Mouse (Mus musculus) cerebellum, adult 9-11 months (tissue): ENCODE measurements around the gene Klhl8.
A peak's percentile ranks its signal among the peaks of the same experiment; 100 is the strongest.

ENCODE experiments used
- DNase-seq: peaks from one replicate; pipeline ENCODE4 v3.0.0; 2022

Gene Klhl8

DNA sequence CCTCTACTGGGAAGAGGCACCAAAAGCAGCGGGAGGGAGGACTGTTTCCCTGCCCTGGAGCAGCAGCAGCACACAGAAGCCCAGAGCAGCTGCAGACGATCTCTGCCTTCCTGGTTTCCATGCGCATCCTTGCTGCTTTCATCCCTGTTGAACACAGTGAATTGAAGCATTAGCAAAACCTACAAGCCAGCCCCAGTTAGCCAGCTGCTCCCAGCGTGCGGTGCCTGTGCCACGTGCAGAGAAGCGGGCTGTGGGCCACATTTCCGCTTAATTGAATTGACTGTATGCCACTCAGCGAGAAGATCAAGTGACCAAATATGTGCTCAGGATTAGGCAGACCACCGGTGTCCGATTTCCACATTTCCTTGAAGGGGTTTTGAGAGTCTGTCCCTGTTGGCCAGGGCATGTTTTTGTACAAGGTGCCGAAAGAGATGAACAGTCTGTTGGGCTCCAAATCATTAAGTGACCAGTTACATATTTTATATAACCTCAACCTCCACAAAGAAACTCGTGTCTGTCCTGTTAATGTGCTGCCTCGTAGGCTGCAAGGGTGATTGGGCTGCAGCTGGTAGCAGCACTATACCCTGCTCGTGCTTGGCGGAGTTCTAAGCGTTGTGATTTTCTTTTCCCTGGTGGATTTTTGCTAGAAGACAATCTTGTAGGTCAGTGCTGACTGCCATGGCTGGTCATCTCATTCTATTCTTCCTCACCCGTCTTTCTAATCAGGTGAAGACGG, 65.5 kb downstream of the Klhl8 start:
- peak; percentile 42 for DNase-seq

DNA sequence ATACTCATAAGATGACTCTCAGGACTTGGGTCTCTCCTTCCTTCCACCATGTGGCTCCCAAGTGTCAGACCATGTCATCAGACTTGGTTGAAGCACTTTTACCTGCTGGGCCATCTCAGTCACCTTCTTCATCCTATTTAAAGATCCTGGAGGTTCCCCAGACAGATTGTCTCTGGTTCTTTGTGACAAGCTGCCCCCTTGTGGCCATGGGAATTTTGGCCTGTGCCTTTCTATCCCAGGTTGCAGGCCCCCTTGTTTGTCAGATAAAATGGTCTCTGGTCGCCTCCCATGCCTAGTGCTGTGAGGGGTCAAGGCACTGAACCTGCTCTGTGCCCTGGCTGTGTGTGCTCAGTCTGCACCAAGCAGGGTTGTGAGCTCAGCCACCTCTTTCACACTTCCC, 67.1 kb downstream of the Klhl8 start:
- peak; percentile 31 for DNase-seq

- DNase-seq, result no peak
These were observed 71.8 kb downstream of the Klhl8 start for GRCm38 (mm10) chr5:103839265-103839626.

DNA sequence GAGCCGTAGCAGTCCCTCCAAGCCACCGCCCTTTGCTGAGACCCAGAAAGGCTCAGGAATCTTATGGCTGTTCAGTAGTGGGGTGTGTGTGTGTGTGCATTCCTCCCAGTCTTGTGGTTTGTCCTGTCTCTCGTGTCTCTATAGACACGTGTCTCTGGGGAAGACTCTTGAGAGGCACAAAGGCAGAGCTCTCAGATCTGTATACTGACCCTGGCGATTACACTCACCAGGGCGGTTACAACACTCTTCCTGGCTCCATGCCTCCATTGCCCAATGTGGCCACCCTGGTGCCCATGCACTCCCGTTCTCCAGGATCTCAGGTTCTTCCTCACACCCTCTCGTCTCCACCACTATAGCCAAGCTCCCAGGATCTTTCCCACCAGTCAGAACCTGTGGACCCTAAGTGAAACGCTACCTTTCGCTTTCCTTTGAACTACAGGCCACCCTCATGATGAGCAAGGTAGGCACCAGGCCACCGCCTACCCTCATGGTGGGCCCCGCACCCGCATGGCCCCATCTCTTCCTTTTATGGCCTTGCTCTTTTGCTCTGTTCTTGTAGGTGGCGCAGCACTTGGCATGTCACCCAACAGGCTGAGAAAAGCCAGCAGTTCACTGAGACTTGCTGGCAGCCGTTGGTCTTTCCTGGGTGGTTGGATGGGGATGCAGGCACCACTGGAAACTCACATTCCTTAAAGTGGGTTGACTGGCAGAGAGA, 72.4 kb downstream of the Klhl8 start:
- DNase-seq, result no peak

- DNase-seq, result no peak
These were observed 74.8 kb downstream of the Klhl8 start for GRCm38 (mm10) chr5:103836148-103836784.

- no peak for DNase-seq
These were observed 75.5 kb downstream of the Klhl8 start for GRCm38 (mm10) chr5:103835471-103836147.

DNA sequence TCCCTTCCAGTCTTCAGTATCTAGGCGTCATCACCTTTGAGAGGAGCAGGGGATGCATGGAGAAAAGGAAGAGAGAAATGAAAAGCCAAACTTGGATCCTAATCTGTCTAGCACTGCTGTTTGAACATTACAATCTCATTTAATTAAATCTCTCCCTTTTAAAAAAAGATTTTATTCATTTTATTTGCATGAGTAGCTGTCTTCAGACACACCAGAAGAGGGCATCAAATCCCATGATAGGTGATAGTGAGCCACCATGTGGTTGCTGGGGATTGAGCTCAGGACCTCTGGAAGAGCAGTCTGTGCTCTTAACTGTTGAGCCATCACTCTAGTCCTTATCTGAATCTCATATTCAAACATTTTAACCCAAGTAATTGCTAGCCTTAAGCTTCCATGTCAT, 80.2 kb downstream of the Klhl8 start:
- DNase-seq, result no peak

GRCm38 (mm10) chr5:103829158-103829557, 81.9 kb downstream of the Klhl8 start:
- no peak for DNase-seq

- no peak for DNase-seq
These were observed 82.3 kb downstream of the Klhl8 start for GRCm38 (mm10) chr5:103828729-103829128.

DNA sequence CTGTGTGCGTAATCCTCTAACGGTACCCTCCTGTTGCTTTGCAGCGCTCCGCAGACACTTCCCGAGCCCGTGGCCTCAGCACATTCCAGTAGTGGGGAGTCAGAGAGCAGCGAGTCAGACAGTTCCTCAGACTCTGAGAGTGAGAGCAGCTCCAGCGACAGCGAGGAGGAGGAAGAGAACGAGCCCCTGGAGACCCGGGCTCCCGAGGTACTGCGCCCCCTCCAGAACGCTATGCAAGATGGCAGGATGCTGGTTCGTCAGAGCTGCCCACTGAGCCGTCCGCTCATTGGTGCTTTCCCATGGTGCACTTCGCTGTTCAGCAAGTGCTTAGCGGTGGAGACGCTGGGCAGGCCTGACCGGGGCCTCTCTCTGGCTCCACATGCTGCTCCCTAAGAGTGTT, 82.8 kb downstream of the Klhl8 start:
- no peak for DNase-seq

GRCm38 (mm10) chr5:103822949-103823348, 88.1 kb downstream of the Klhl8 start:
- DNase-seq, result no peak

- no peak for DNase-seq
These were observed 89.4 kb downstream of the Klhl8 start for GRCm38 (mm10) chr5:103821500-103822298.

DNA sequence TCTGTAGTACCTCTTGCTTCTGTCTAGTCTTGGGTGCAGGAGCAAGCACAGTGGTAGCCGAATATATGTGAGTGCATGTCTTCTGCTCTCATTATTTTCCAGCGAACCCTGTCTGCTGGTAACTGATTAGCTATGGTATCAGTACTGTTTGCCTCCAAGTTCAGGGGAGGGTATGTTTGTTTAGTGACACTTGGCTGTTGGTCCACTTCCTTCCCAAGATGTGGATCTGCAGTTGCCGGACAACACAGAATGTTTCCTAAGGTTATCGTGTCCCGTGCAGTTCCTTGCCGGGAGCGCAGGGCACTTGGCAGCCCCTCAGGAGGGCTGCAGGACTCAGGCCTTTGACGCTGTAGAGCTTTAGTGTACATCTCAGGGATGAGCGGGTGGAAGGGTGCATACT, 90.0 kb downstream of the Klhl8 start:
- DNase-seq, result no peak

DNA sequence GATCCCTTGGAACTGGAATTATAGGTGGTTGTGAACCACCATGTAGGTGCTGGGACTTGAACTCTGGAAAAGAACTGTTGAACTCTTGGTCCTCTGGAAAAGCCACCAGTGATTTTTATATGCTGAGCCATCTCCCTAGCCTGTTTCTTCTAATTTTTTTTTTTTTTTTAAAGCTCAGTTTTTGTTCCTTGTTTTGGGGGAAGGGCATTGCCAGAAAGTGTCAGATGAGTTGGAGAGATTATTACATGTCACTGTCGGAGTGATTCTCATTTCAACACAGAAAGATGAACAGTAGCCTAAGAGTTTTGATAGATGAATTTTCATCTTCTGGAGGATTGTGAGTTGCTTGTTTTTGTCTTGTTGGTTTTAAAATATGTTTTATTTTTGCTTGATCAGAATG, 91.4 kb downstream of the Klhl8 start:
- no peak for DNase-seq

GRCm38 (mm10) chr5:103818602-103819001, 92.5 kb downstream of the Klhl8 start:
- DNase-seq, result no peak

DNA sequence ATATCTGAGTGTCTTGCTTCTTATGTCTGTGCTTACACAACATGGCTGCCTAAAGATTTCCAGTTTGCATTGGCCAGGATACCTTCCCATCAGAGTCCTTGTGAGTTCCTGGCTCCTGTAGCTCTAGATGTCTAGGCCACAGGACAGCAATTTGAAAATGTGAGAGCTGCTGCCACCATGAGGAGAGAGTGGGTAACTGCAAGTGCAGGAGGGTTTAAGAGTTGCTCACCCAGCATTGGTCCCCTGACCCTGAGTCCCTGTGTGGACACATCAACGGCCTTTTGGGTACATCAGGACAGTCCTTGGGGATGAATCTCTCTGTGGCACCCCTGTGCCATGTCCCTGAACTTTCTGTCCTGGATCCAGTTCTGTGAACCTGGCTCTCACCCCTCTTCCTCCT, 93.3 kb downstream of the Klhl8 start:
- DNase-seq, result peak; percentile 83

GRCm38 (mm10) chr5:103816718-103817117, 94.3 kb downstream of the Klhl8 start:
- no peak for DNase-seq

DNA sequence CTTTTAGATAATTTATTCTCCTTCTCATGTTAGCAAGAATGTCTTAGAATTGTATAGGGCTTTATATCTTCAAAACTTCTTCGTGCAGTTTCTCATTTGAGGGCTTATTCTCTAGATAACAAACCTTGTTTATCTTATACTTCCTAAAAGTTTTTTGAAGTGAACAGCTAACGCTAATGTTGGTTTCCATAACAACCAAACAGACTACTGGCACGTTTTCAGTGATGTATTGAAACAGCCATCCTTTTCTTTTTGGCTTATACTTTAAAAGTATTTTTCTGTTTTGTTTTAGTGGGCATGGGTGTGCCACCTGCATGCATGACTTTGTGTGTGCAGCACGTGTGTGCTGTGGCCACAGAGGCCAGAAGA, 95.8 kb downstream of the Klhl8 start:
- no peak for DNase-seq

DNA sequence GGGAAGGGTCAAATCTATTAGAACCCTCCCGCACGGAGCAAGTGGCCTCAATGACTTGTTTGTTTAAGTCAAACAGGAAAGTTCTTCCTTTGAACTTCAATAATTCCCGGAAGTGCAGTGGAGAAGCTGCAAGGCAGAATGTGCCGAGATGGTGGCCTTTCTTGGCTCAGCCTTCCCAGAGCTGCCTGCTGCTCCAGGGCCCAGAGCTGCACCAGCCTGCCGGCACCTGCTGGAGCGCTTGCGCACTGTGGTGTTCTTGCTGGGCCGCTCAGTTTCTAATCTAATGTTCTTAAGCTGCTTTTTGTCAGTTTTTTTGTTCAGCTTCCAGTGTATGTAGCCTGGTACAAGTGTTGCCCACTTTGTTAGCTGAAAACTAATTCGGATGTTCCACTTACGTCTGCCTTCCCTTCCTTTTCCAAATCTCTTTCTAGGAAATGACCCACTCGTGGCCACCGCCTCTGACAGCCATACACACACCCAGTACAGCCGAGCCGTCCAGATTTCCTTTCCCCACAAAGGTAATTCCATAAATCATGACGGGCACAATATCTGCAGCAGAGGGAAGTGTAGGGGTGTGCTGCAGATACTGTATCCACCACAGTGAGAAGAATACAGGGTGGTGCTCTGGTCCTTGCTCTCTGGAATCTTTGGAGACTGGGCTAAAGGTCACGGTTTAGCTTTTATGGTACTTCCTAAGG, 96.4 kb downstream of the Klhl8 start:
- DNase-seq, result no peak

DNA sequence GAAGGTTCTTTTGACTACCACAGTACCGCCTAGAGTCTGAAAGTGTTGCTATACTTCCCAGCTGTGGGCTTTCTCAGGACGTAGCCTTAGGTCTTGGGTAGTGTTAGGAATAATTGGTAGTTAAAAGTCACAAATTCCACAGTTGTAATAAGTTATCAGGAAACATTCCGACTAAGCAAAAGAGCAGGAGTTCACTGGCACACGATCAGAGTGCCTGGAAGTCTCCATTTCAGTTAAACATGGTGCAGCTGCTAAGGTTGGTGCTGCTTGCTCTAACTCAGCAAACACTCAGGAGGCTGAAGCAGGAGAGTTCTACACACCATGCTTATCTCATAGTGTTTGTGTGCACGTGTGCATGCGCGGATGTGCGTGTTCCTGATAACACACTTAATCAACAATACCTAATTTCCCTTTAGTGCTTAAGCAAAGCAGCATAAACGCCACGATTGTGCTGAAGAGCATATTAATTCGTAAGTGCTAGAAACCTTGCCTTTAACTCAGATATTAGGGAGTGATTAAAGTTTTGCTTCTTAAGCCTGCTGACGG, 97.0 kb downstream of the Klhl8 start:
- no peak for DNase-seq

GRCm38 (mm10) chr5:103813291-103813690, 97.8 kb downstream of the Klhl8 start:
- no peak for DNase-seq
